Mouse (Mus musculus): ENCODE results near the gene Sh2d6. TPM values are rescaled to one million over a fixed set of nuclear protein-coding genes. Genes with fewer than 3 reads are reported as not detected.
"Not testable (repeated sequence)": the region's sequence is repeated elsewhere in the genome, so short reads cannot be mapped to it uniquely, and the experiment has no call there.

Gene Sh2d6
- total RNA-seq, 2 experiments from 2014 or later = 0.54 to 0.72 TPM

DNA sequence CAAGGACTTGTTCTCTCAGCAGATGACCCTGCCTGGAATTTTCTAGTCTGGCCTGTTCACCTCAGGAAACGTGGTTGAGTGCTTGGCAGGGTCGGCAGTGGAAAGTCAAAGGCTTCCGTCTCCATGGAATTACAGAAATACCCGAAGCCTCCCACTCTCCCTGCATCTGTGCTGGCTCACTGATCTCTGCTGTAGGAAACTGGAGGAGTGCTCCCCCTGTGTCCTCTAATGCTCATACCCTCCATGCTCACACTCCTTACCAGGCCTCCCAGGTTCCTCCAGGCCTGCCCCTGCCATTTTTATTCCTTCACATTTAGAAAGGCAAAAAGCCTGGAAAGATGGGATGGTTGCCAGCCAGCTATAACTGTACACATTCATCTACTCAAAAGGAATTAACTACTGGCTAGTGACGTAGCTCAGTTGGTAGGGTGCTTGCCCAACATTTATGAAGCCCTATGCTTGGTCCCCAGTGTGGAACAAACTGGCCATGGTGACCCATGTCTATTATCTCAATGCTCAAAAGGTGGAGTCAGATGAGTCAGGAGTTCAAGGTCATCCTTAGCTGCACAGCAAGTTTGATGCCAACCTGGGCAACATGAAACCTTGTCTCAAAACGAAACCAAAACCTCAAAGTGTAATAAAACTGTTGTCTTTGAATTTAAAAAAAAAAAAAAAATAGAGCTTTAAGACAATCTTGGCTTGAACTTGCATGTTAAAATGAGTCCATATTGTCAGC lies 10.7 kb downstream of the Sh2d6 start:
- intact Hi-C loops (cut with DNase I) = loop anchor here (5.0 kb wide), 1 partner anchor 54 kb away; no protein-coding TSS in a partner anchor
- no peak for DNase-seq (ENCODE audit: low spot score in 2 of 2)

DNA sequence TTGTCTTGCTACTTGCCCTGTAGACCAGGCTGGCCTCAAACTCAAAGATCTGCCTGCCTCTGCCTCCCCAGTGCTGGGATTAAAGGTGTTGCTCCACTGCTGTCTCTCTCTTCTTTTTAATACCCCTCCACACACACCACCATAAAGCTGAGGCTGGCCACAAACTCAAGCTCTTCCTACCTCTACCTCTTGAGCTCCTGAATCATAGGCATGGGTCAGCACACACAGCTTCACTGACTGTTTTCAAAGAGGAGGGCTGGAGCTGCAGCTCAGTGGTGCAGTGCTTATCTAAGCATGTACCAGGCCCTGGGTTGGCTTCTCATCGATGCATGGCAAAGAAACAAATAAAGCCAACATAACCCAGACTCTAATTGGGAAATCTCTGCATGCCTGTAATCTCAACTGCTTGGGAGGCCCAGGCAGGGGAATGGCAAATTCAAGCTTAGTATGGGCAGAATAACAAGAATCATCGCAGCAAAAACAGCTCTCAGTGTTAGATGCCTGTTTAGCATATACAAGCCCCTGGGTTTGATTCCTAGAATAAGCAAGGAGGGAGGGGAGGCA lies 11.6 kb downstream of the Sh2d6 start:
- intact Hi-C loops (cut with DNase I) = loop anchor here (5.0 kb wide), 1 partner anchor 53 kb away; no protein-coding TSS in a partner anchor
- no peak for DNase-seq (ENCODE audit: low spot score in 2 of 2)

DNA sequence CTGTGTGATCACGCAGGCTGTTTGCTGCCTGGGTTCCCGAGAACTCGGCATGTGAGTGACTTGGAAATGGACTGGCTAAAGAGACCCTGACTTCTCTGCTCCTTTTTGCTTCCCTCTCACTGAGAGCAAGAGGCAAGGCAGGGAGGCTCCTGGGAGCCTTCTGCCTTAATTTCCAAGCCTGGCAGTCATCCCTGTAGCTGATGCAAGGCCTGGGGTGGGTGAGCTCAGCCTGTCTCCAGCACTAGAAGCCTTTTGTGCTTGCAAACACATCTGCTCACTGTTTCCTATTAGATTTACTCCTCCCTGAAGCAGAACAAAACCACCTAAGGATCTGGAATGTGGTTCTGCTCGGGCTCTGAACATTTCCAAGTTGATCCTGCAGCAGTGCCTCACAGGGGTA lies 12.9 kb downstream of the Sh2d6 start:
- DNase-seq (ENCODE audit: low spot score in 2 of 2) = no peak
- intact Hi-C loops (cut with DNase I) = no loop called here

DNA sequence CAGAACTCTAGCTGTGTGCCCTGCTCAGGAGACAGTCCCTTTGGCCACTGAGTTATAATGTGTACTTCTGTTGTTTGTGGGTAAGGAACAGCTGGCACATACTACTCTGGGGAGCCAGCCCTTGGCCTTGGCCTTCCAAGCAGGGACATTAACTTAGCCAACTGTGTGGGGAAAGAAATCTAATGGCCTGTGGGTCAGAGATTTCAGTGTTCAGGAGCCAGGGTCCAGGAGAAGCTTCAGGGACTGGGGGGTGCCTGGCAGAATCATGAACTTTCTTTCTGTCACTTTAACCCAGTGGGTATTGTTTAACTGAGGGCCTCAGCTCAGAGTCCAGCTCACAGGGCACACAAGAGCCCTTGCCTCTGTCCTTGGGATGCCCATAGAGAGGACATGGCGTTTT lies 15.4 kb downstream of the Sh2d6 start:
- intact Hi-C loops (cut with DNase I) = no loop called here
- no peak for DNase-seq (ENCODE audit: low spot score in 2 of 2)

DNA sequence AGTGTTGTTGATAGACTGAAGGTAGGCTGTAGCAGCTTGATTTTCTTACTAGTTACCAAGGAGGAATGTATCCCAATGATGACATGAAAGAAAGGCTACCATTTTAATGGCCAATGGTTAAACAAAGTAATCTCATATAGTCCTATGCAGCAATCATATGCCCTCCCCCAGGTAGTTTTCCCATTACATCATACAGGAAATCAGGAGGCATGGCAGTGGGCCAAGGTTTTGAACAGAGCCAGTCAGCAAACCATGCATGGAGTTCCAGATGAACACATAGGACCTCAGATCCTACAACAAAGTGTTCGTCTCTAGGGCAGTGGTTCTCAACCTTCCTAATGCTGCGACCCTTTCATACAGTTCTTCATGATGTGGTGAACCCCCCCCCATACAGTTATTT lies 17.6 kb downstream of the Sh2d6 start:
- intact Hi-C loops (cut with DNase I) = no loop called here
- DNase-seq (ENCODE audit: low spot score in 2 of 2) = no peak

DNA sequence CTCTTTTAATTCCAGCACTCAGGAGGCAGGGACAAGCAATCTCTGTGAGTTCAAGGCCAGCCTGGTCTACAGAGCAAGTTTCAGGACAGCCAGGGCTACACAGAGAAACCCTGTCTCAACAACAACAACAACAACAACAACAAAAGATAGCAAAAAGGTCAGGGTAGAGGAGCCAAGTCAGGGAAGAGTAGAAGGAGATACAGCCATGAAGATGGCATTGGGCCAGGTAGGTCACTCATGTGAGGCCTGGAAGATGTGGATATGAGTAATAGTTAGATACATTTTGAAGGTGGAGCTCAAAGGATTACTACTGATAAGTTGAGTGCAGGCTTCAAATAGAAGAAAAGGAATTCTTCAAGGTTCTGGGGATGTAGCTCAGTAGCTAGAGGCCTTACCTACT lies 18.2 kb downstream of the Sh2d6 start:
- DNase-seq (ENCODE audit: low spot score in 2 of 2) = no peak
- intact Hi-C loops (cut with DNase I) = no loop called here

DNA sequence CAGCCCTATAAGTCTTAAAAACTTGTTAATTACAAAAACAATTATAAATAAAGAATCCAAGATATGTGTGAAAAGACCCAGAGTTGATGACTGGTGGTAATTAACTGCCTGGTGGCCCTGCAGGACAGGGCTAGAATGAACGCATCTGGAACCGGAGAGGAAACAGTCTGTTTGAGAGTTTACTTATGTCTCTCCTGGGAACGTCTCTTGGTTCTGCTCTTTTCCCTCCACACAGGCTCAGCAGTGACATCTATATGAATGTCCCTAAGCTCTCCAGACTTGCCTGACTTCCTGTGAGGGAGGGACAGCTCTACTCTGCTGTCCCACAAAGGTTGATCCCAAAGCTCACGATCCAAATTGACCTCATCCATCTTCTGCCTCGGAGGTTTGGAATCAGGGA lies 22.6 kb downstream of the Sh2d6 start:
- no peak for DNase-seq (ENCODE audit: low spot score in 2 of 2)
- intact Hi-C loops (cut with DNase I) = no loop called here

DNA sequence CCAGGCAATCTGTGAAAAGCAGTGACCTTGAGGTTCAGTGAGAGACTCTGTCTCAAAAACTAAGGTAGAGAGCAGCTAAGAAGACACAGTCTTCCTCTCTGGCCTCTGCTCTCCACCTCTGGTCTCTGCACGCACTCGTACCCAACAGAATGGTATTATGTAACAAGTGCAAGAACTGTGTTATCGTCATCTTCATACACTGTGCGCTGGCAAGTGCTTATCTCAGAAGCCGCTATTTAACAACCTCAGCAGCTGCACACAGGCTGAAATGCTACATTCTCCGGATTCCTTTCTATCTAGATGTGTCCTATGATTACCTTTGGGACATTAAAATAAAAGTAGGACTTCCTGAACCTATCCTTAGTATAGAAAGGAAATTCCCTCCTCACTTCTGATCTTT lies 28.6 kb downstream of the Sh2d6 start:
- no peak for DNase-seq (ENCODE audit: low spot score in 2 of 2)
- intact Hi-C loops (cut with DNase I) = no loop called here

DNA sequence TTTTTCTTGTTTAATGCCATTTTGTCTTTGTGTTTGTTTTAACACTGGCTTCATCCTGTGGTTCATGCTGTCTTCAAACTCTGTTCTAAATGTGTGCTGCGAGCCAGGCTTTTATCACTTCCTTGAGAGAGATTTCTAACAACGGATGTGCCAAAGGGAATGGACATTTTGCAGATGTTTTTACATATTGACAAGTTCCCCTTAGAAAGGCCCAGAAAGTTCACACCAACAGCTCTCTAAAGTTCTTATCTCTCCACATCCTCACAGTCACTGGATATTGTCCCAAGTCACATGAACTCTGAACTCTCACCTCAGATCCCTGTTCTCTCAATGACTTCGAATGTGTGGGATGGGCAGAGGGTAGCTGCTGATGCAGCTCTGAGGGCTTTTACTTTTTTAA lies 30.4 kb downstream of the Sh2d6 start:
- intact Hi-C loops (cut with DNase I) = no loop called here
- no peak for DNase-seq (ENCODE audit: low spot score in 2 of 2)

DNA sequence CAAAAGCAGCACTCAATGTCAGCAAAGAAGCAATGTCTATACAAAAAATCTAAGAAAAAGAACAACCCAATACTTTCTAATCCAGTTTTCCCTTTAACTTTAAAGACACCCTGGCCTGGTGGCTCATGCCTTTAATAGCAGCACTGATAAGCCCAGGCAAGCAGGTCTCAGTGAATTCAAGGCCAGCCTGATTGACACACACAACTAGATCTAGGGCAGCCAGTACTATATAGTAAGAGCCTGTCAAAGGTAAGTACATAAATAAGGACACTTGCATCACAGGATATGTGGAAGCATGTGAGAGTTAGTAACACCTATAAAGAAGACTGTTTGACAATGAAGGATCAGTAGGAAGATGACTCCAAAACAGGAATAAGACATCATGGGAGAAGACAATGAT lies 32.0 kb downstream of the Sh2d6 start:
- intact Hi-C loops (cut with DNase I) = no loop called here
- no peak for DNase-seq (ENCODE audit: low spot score in 2 of 2)

DNA sequence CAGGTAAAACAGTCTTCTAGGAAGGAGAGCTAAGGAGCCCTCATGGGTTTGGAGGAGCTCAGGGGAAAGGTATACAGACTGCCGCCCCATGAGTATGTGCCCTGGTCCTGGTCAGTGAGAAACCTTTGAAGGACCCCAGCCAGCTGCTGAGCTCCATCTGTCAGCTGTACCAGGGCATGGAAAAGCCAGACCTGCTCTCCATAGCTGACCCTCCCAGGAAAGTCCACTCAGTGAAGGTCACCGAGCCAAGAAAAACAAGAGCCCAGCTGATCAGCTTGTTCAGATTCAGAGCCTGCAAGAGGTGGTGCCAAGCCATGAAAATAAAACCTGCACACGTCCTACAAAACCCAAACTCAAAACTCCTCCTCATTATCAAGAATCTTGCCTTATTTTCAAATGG lies 32.7 kb downstream of the Sh2d6 start:
- intact Hi-C loops (cut with DNase I) = no loop called here
- DNase-seq (ENCODE audit: low spot score in 2 of 2) = no peak

DNA sequence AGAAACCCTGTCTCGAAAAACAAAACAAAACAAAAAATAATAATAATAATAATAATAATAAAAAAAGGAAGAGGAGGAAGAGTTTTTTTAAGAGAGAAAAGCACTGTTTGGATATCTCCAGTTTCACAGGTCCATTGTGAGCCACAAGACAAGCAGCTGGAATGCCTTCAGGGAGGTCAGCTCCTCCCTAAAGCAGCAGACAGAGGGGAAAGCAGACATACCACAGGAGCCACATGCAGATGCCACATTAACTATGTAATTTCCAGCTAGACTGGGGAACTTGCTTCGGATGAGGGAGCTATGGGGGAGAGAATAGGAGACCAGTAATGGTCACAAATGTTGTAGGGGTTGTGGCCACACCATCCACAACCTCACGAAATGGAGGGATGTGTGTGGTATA lies 34.2 kb downstream of the Sh2d6 start:
- intact Hi-C loops (cut with DNase I) = no loop called here
- no peak for DNase-seq (ENCODE audit: low spot score in 2 of 2)

DNA sequence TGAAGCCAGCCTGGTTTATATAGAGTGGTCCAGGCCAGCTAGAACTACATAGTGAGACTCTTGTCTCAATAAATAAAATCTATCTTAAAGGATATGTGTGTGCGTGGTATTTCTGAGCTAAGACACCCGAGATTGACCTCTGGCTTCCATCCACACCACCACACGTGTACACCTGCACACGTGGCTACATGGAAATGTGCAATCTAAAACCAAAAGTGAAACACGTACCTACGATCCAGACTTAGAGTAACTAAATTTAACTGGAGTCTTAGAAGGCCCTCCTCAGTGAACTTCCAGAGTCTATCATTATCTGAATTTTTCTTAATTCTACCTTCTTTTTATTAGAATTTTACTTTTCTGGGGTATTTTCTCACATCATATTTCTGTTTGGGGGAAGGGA lies 35.2 kb downstream of the Sh2d6 start:
- intact Hi-C loops (cut with DNase I) = no loop called here
- no peak for DNase-seq (ENCODE audit: low spot score in 2 of 2)

DNA sequence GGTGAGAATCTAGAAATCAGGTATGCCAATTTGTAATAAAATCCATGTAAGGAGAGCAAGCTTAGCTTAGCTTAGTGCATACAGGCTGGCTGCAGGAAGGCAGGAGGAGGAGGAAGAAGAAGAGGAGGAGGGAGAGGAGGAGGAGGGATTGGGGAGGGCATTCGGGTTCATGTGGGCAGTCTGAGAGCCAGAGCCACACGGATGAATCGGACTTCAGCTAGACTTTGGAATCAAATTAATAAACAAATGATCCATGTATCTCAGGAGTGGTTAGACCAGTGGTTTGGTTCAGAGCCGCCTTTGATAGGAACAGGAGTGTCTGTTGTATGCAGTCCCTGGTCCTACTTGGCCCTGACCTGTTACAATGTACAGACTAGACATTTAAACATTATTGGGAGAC lies 36.6 kb downstream of the Sh2d6 start:
- DNase-seq (ENCODE audit: low spot score in 2 of 2) = no peak
- intact Hi-C loops (cut with DNase I) = no loop called here

DNA sequence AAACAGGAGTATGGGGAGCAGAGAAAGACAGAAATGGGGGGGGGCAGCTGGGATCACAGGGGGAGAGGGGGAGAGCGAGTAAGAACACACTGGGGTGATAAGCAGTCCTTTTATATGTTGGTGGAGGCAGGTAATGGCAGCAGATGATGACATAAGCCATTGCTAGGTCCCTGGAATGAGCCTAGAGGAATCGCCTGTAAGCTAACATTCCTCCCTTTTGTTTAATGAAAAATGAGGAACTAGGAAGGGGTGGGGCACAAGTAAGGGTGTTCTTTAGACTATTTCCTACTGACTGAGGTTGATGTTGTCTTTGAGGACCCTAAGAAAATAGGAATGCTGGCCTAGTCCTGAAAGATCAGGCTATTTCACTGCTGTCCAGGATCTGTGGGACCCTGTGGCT lies 39.4 kb downstream of the Sh2d6 start:
- intact Hi-C loops (cut with DNase I) = no loop called here
- DNase-seq (ENCODE audit: low spot score in 2 of 2) = no peak

DNA sequence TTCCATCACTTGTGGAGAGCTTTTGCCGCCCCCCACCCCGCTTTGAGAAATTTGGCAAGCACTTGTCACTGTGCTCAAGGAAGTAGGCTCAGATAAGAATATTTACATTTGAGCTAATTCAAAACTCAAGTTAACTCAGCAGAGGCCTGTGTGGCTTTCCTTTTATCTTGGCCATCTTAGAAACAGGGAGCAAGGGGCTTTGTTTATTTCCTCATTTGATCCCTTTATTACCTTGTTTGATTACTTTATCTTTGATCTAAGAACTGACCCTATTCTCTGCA lies 41.1 kb downstream of the Sh2d6 start:
- DNase-seq (ENCODE audit: low spot score in 2 of 2) = no peak
- intact Hi-C loops (cut with DNase I) = no loop called here

DNA sequence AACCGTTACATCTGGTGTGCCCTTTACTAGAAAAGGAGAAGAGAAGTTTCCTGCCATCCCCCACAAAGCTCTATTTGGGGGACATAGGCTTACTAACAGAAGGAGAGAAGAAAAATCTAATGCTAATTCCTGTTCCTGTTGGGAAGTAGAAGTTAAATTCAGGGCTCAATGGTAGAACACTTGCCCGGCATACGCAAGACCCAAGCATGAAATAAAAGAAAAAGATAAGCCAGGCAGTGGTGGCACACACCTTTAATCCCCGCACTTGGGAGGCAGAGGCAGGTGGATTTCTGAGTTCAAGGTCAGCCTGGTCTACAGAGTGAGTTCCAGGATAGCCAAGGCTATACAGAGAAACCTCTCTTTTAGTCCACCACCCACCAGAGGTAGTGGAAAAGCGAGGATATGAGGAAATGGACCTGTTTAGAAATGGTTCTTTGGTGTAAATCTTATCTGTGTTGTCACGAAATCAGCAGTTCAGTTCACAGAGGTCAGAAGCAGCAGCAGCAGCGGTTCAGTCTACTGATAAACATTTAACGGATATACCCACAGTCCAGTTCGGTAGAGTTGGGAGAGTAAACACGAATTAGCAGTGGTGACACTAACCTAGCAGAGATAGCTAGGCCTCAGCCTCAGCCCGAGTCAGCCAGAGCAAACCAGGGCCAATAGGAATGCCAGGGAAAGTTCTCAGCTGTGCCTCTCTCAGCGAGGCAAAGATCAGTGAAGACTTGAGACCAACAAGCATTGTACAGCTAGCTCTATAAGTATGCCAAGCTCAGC lies 41.7 kb downstream of the Sh2d6 start:
- DNase-seq (ENCODE audit: low spot score in 2 of 2) = no peak
- intact Hi-C loops (cut with DNase I) = no loop called here

DNA sequence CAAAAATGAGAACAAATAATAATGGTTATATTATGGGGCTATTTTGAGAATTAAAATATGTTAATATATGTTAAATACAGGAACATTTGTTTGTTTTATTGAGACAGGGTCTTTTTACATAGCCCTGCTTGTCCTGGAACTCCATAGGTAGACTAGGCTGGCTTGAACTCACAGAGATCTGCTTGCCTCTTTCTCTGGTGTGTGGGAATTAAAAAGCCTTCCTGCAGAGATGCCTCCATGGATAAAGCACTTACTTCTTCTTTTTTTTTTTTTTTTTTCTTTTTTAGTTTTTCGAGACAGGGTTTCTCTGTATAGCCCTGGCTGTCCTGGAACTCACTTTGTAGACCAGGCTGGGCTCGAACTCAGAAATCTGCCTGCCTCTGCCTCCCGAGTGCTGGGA lies 42.8 kb downstream of the Sh2d6 start:
- DNase-seq (ENCODE audit: low spot score in 2 of 2); intact Hi-C loops (cut with DNase I): not testable (repeated sequence)

DNA sequence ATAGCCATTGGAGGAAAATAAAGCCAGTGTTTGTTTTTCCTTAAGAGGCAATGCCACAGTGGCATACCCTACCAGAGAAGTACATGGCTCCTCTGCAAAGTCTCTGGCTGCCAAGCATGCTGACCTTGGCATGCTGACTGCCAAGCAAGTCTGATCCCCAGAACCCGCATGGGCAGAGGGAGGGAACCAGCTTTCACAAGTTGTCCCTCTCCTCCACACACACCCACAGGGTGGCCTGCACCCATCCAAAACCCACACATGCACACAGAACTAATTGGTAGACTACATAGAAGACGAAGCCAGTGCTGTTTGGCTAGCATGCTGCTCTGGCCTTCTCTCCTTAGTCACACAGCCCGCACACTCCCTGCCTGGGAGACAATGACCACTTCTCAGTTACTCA lies 43.9 kb downstream of the Sh2d6 start:
- no peak for DNase-seq (ENCODE audit: low spot score in 2 of 2)
- intact Hi-C loops (cut with DNase I) = no loop called here

DNA sequence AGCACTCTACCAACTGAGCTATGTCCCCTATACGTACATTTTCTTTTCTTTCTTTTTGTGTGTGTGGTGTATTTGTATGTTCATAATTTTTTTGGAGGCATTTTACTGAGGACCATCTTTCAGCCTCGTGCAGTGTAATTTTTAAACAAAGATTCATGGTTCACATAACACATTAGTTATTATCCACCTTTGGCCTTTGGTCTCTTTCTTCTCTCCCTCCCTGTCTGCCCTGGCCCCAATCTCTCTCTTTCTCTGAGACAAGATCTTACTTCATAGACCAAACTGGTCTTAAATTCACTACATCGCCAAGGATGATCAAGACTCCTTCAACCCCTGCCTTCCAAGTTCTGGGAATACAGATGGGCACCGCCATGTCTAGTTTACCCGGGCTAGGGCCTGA lies 44.7 kb downstream of the Sh2d6 start:
- DNase-seq (ENCODE audit: low spot score in 2 of 2) = no peak
- intact Hi-C loops (cut with DNase I) = no loop called here
